Mouse (Mus musculus) limb, embryonic 14.5 days (tissue): ENCODE results near the gene Khdc4. TPM values are rescaled to one million over a fixed set of nuclear protein-coding genes. Genes with fewer than 3 reads are reported as not detected.

Source experiments
- ATAC-seq: fragments of 200-750 bp; cut with Nextera tagmentation; 2 replicates; pipeline ENCODE4 v1.8.0; 2017; ENCODE audit warnings: low read depth, moderate number of reproducible peaks, moderate TSS enrichment; ENCODE audit not compliant: low FRiP score
- DNase-seq: peaks from one replicate; pipeline ENCODE4 v3.0.0-alpha.2; 2015; ENCODE audit warnings: low spot score
- H3K27ac ChIP-seq: fragments of 300-500 bp; sonication (generic); replicated peaks from 2 replicates; pipeline ENCODE4 v1.5.1; 2014; ENCODE audit warnings: low read depth, mild to moderate bottlenecking, low read length, moderate library complexity, mixed read lengths
- H3K27me3 ChIP-seq: fragments of 300-500 bp; sonication (generic); 2 replicates; pipeline ENCODE4 v1.6.1; 2014; ENCODE audit warnings: low read length, mixed read lengths; ENCODE audit not compliant: control insufficient read depth, insufficient read depth
- H3K36me3 ChIP-seq: fragments of 300-500 bp; sonication (generic); 2 replicates; pipeline ENCODE4 v1.6.1; 2014; ENCODE audit warnings: mild to moderate bottlenecking, low read length, moderate library complexity, mixed read lengths; ENCODE audit not compliant: control insufficient read depth, insufficient read depth
- H3K4me1 ChIP-seq: fragments of 300-500 bp; sonication (generic); 2 replicates; pipeline ENCODE4 v1.6.1; 2014; ENCODE audit warnings: antibody characterized with exemption, low read length, mixed read lengths; ENCODE audit not compliant: control insufficient read depth, insufficient read depth
- H3K4me2 ChIP-seq: fragments of 300-500 bp; sonication (generic); replicated peaks from 2 replicates; pipeline ENCODE4 v1.6.1; 2014; ENCODE audit warnings: low read depth, mild to moderate bottlenecking, low read length, moderate library complexity; ENCODE audit not compliant: severe bottlenecking
- H3K4me3 ChIP-seq: fragments of 300-500 bp; sonication (generic); replicated peaks from 2 replicates; pipeline ENCODE4 v1.5.1; 2014; ENCODE audit warnings: low read length
- H3K9ac ChIP-seq: fragments of 300-500 bp; sonication (generic); 2 replicates; pipeline ENCODE4 v1.6.1; 2014; ENCODE audit warnings: mild to moderate bottlenecking, low read depth, low read length, moderate library complexity; ENCODE audit not compliant: severe bottlenecking
- H3K9me3 ChIP-seq: fragments of 300-500 bp; sonication (generic); 2 replicates; pipeline ENCODE4 v1.6.1; 2016; ENCODE audit warnings: low read length; ENCODE audit not compliant: control insufficient read depth
- POLR2A ChIP-seq: fragments of 200-500 bp; IDR thresholded peaks from 2 replicates; pipeline ENCODE4 v1.8.0; 2012; ENCODE audit warnings: inconsistent platforms, mild to moderate bottlenecking, moderate library complexity, borderline replicate concordance; ENCODE audit not compliant: insufficient read depth, insufficient read length; ENCODE audit errors: extremely low read depth
- WGBS: fragments of 180-500 bp; shearing (Covaris S2); extraction: QIAGEN DNeasy Blood & Tissue Kit; methylation state at CpG from one replicate; pipeline ENCODE4 v1.1.7; 2014; 5-methylcytosine and 5-hydroxymethylcytosine counted together
- polyA plus RNA-seq, 2 experiments: library from polyadenylated mRNA; depleted of rRNA in 1 of 2; stranded (reverse) in 1 of 2; unstranded in 1 of 2; fragments of >200 nt; fragmentation: Nextera tagmentation in 1 of 2; extraction: Ambion mirVana in 1 of 2; gene quantifications; 2 replicates each; pipeline versions ENCODE4 v1.2.1 to v1.2.3; 2012 to 2014

Gene Khdc4
- polyA plus RNA-seq, 2 experiments: 78.0 to 144 TPM

GRCm38 (mm10) chr3:88659798-88660197, 25.8 kb upstream of the Khdc4 start:
- Histone ChIP-seq H3K36me3 (no peaks in the 10 kb centered on the region), H3K4me3 (no peak overlapping the region), H3K4me1 (peaks cover 3% of the 10 kb centered on the region; the same call in 1 of the 2 replicates), H3K27ac (no peak overlapping the region), H3K9ac (no peak overlapping the region), H3K4me2 (no peak overlapping the region), H3K27me3 (no peaks in the 10 kb centered on the region), H3K9me3 (no peaks in the 10 kb centered on the region)
- DNase-seq (no peak), ATAC-seq (no peak)
- TF ChIP-seq POLR2A: no peak
- WGBS: 24% methylated on average over 6 of the region's 6 CpGs

- no peak for ATAC-seq
- H3K9me3 ChIP-seq: no peaks in the 10 kb centered on the region
- no peak for DNase-seq
- H3K4me2 ChIP-seq: no peak overlapping the region
- no peaks in the 10 kb centered on the region for H3K4me1 ChIP-seq
- no peak overlapping the region for H3K9ac ChIP-seq
- no peak for TF ChIP-seq POLR2A
- H3K27ac ChIP-seq: no peak overlapping the region
- H3K4me3 ChIP-seq: no peak overlapping the region
- no peaks in the 10 kb centered on the region for H3K27me3 ChIP-seq
- no peaks in the 10 kb centered on the region for H3K36me3 ChIP-seq
- 79% methylated on average over 4 of the region's 4 CpGs for WGBS
Measured at GRCm38 (mm10) chr3:88664095-88664494, 21.5 kb upstream of the Khdc4 start.

GRCm38 (mm10) chr3:88677399-88677798, 8.2 kb upstream of the Khdc4 start:
- ATAC-seq (peak; percentile 81), DNase-seq (peak; percentile 88)
- no peaks in the 10 kb centered on the region for H3K27me3 ChIP-seq
- H3K4me2 ChIP-seq: peak overlapping the region; percentile 62
- no peak for TF ChIP-seq POLR2A
- H3K4me1 ChIP-seq: no peaks in the 10 kb centered on the region
- H3K4me3 ChIP-seq: peak overlapping the region; percentile 26
- H3K9me3 ChIP-seq: no peaks in the 10 kb centered on the region
- H3K9ac ChIP-seq: peak overlapping the region; percentile 48; the same call in 1 of the 2 replicates
- 11% methylated on average over 11 of the region's 11 CpGs for WGBS
- no peaks in the 10 kb centered on the region for H3K36me3 ChIP-seq
- no peak overlapping the region for H3K27ac ChIP-seq

DNA sequence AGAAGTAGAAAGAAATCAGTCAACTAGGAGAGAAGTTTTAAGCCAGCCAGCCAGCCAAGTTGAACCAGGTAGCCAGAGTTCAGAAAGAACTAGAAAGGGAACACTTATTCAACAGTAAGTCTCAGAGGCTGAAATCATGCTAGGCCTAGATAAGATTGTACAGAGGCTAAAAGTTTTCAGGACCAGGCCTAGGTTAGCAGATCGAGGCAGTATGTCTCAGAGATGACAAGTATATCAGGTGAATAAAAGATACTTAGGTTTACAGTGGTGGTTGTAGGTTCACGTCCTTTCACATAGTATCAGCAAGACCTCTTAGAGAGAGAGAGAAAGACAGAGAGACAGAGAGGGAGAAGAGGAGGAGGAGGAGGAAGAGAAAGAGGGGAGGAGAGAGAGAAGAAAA, 1.8 kb upstream of the Khdc4 start:
- no peak overlapping the region for H3K27ac ChIP-seq
- no peak overlapping the region for H3K9ac ChIP-seq
- H3K27me3 ChIP-seq: no peaks in the 10 kb centered on the region
- no peak for DNase-seq
- TF ChIP-seq POLR2A: no peak
- H3K4me1 ChIP-seq: peaks cover 9% of the 10 kb centered on the region
- H3K9me3 ChIP-seq: no peaks in the 10 kb centered on the region
- peaks cover 15% of the 10 kb centered on the region for H3K36me3 ChIP-seq
- no peak overlapping the region for H3K4me3 ChIP-seq
- WGBS: 86% methylated on average over 2 of the region's 2 CpGs
- no peak for ATAC-seq
- H3K4me2 ChIP-seq: no peak overlapping the region

- peak overlapping the region; percentile 99 for H3K27ac ChIP-seq
- no peaks in the 10 kb centered on the region for H3K9me3 ChIP-seq
- peak overlapping the region; percentile 57 for H3K9ac ChIP-seq
- DNase-seq (no peak), ATAC-seq (no peak)
- peak overlapping the region; percentile 57 for H3K4me2 ChIP-seq
- H3K27me3 ChIP-seq: no peaks in the 10 kb centered on the region
- peaks cover 9% of the 10 kb centered on the region for H3K4me1 ChIP-seq
- TF ChIP-seq POLR2A: no peak
- 63% methylated on average over 7 of the region's 8 CpGs for WGBS
- peaks cover 21% of the 10 kb centered on the region for H3K36me3 ChIP-seq
- peak overlapping the region; percentile 88 for H3K4me3 ChIP-seq
Measured at GRCm38 (mm10) chr3:88684236-88684979, 1.2 kb upstream of the Khdc4 start.
